Mouse (Mus musculus) limb, embryonic 14.5 days (tissue): ENCODE data around the gene Tuba1b. TPM values are rescaled to one million over a fixed set of nuclear protein-coding genes. Genes with fewer than 3 reads are reported as not detected.
A peak's percentile ranks its signal among the peaks of the same experiment; 100 is the strongest.

ENCODE experiments used
- ATAC-seq: fragments of 200-750 bp; cut with Nextera tagmentation; 2 replicates; pipeline ENCODE4 v1.8.0; 2017; ENCODE audit warnings: low read depth, moderate number of reproducible peaks, moderate TSS enrichment; ENCODE audit not compliant: low FRiP score
- DNase-seq: peaks from one replicate; pipeline ENCODE4 v3.0.0-alpha.2; 2015; ENCODE audit warnings: low spot score
- H3K27ac ChIP-seq: fragments of 300-500 bp; sonication (generic); replicated peaks from 2 replicates; pipeline ENCODE4 v1.5.1; 2014; ENCODE audit warnings: low read depth, mild to moderate bottlenecking, low read length, moderate library complexity, mixed read lengths
- H3K27me3 ChIP-seq: fragments of 300-500 bp; sonication (generic); 2 replicates; pipeline ENCODE4 v1.6.1; 2014; ENCODE audit warnings: low read length, mixed read lengths; ENCODE audit not compliant: control insufficient read depth, insufficient read depth
- H3K36me3 ChIP-seq: fragments of 300-500 bp; sonication (generic); 2 replicates; pipeline ENCODE4 v1.6.1; 2014; ENCODE audit warnings: mild to moderate bottlenecking, low read length, moderate library complexity, mixed read lengths; ENCODE audit not compliant: control insufficient read depth, insufficient read depth
- H3K4me1 ChIP-seq: fragments of 300-500 bp; sonication (generic); 2 replicates; pipeline ENCODE4 v1.6.1; 2014; ENCODE audit warnings: antibody characterized with exemption, low read length, mixed read lengths; ENCODE audit not compliant: control insufficient read depth, insufficient read depth
- H3K4me2 ChIP-seq: fragments of 300-500 bp; sonication (generic); replicated peaks from 2 replicates; pipeline ENCODE4 v1.6.1; 2014; ENCODE audit warnings: low read depth, mild to moderate bottlenecking, low read length, moderate library complexity; ENCODE audit not compliant: severe bottlenecking
- H3K4me3 ChIP-seq: fragments of 300-500 bp; sonication (generic); replicated peaks from 2 replicates; pipeline ENCODE4 v1.5.1; 2014; ENCODE audit warnings: low read length
- H3K9ac ChIP-seq: fragments of 300-500 bp; sonication (generic); 2 replicates; pipeline ENCODE4 v1.6.1; 2014; ENCODE audit warnings: mild to moderate bottlenecking, low read depth, low read length, moderate library complexity; ENCODE audit not compliant: severe bottlenecking
- H3K9me3 ChIP-seq: fragments of 300-500 bp; sonication (generic); 2 replicates; pipeline ENCODE4 v1.6.1; 2016; ENCODE audit warnings: low read length; ENCODE audit not compliant: control insufficient read depth
- POLR2A ChIP-seq: fragments of 200-500 bp; IDR thresholded peaks from 2 replicates; pipeline ENCODE4 v1.8.0; 2012; ENCODE audit warnings: inconsistent platforms, mild to moderate bottlenecking, moderate library complexity, borderline replicate concordance; ENCODE audit not compliant: insufficient read depth, insufficient read length; ENCODE audit errors: extremely low read depth
- WGBS: fragments of 180-500 bp; shearing (Covaris S2); extraction: QIAGEN DNeasy Blood & Tissue Kit; methylation state at CpG from one replicate; pipeline ENCODE4 v1.1.7; 2014; 5-methylcytosine and 5-hydroxymethylcytosine counted together
- polyA plus RNA-seq, 2 experiments: library from polyadenylated mRNA; depleted of rRNA in 1 of 2; stranded (reverse) in 1 of 2; unstranded in 1 of 2; fragments of >200 nt; fragmentation: Nextera tagmentation in 1 of 2; extraction: Ambion mirVana in 1 of 2; gene quantifications; 2 replicates each; pipeline versions ENCODE4 v1.2.1 to v1.2.3; 2012 to 2014

Tuba1b gene
- polyA plus RNA-seq, 2 experiments: 1,587 to 2,384 TPM

DNA sequence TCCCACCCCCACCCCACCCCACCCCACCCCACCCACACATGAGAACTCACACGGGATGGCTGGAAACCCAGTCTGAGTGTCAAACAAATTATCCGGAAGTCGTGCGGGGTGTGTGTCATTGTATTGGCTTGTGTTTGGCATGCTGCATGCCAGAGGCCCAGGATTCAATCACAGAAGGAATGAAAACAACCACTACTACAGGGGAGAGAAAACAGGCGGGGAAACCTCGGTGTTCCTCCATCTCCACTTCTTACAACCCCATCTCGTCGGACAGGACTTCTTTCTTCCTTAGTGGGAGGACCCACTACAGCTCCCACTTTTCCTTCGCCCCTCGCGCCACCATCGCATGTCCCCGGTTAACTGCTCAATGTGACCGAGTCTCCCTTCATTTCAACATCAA lies 17.3 kb downstream of the Tuba1b start:
- no peak for TF ChIP-seq POLR2A
- DNase-seq (no peak), ATAC-seq (no peak)
- WGBS: 2% methylated on average over 14 of the region's 14 CpGs
- peaks cover 12% of the 10 kb centered on the region for H3K36me3 ChIP-seq
- H3K4me1 ChIP-seq: peaks cover 14% of the 10 kb centered on the region; the same call in 1 of the 2 replicates
- peak overlapping the region; percentile 96; the same call in 1 of the 2 replicates for H3K27ac ChIP-seq
- no peaks in the 10 kb centered on the region for H3K9me3 ChIP-seq
- peak overlapping the region; percentile 94 for H3K4me3 ChIP-seq
- H3K4me2 ChIP-seq: peak overlapping the region; percentile 79
- H3K27me3 ChIP-seq: no peaks in the 10 kb centered on the region
- H3K9ac ChIP-seq: peak overlapping the region; percentile 91

DNA sequence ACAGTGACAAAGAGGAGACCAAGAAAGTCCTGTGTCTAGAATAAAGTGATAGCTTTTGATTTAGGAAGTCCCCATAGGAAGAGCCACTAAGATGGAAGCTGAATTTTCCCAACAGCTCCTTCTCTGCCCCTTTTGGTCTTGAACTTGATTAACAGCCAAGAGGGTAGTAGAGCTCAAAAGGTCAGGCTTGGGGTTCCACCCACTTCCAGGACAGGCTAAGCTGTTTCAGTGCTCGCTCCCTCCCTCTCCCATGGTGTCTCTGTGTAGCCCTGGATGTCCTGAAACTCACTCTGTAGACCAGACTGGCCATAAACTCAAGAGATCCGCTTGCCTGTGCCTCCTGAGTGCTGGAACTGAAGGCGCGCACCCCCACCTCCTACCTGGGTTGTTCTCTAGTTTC lies 18.3 kb downstream of the Tuba1b start:
- DNase-seq: no peak
- Histone ChIP-seq H3K27ac (no peak overlapping the region), H3K9ac (no peak overlapping the region), H3K4me1 (peaks cover 14% of the 10 kb centered on the region; the same call in 1 of the 2 replicates), H3K4me2 (no peak overlapping the region), H3K4me3 (no peak overlapping the region; the same call in 1 of the 2 replicates), H3K36me3 (peaks cover 23% of the 10 kb centered on the region), H3K27me3 (no peaks in the 10 kb centered on the region), H3K9me3 (no peaks in the 10 kb centered on the region)
- WGBS: 91% methylated on average over 4 of the region's 4 CpGs
- ATAC-seq: no peak
- no peak for TF ChIP-seq POLR2A

- no peak for TF ChIP-seq POLR2A
- ATAC-seq (no peak), DNase-seq (no peak)
- Histone ChIP-seq H3K9me3 (no peaks in the 10 kb centered on the region), H3K4me3 (no peak overlapping the region), H3K4me1 (peaks cover 14% of the 10 kb centered on the region; the same call in 1 of the 2 replicates), H3K36me3 (peaks cover 32% of the 10 kb centered on the region), H3K4me2 (no peak overlapping the region), H3K27me3 (no peaks in the 10 kb centered on the region), H3K27ac (no peak overlapping the region), H3K9ac (no peak overlapping the region)
- WGBS: 92% methylated on average over 6 of the region's 6 CpGs
These were observed 19.5 kb downstream of the Tuba1b start for GRCm38 (mm10) chr15:98914903-98915302.

DNA sequence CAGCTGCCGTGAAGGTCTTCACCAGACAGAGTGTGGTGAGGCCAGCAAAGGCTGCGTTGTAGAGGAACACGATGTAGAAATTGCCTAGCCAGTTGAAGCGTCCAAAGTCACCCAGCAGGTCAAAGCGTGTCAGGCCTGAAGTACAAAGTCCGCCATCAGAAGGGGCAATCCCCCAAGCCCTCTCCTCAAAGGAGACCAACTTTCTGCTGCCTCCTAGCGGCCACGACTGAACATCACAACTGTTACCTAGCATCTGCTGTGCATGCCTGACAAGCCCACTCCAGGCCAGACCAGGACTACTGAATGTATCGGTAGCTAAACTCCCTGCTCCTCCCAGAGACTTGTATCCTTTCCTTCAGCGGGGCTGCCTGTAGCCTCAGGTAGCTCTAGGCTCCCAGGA lies 29.7 kb downstream of the Tuba1b start:
- H3K4me1 ChIP-seq: no peaks in the 10 kb centered on the region
- DNase-seq: no peak
- H3K9ac ChIP-seq: no peak overlapping the region
- no peak overlapping the region for H3K27ac ChIP-seq
- H3K4me2 ChIP-seq: no peak overlapping the region
- ATAC-seq: no peak
- no peaks in the 10 kb centered on the region for H3K9me3 ChIP-seq
- no peak for TF ChIP-seq POLR2A
- H3K36me3 ChIP-seq: peaks cover 63% of the 10 kb centered on the region
- no peak overlapping the region for H3K4me3 ChIP-seq
- WGBS: 35% methylated on average over 10 of the region's 10 CpGs
- H3K27me3 ChIP-seq: no peaks in the 10 kb centered on the region

DNA sequence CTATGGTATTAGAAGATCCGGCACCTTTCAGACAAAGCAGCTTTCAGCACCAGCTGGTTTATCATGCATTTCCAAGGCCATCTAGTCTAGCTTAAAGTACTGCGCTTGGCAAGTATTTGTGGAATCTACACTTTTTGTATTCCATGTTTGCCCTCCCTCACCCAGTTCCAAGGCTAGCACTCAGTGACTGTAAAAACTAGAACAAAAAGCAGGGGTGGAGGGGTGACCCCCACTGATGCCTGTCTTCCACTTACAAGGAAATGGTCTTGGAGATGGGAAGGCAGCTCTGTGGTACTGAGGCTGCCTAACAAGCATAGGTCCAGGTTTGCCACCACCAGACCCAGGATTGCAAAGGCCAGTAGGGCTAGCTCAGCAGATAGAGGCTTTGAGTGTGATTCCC lies 31.8 kb downstream of the Tuba1b start:
- ATAC-seq: no peak
- H3K4me1 ChIP-seq: peaks cover 8% of the 10 kb centered on the region
- WGBS: 91% methylated on average over 2 of the region's 2 CpGs
- H3K9ac ChIP-seq: no peak overlapping the region
- peaks cover 42% of the 10 kb centered on the region for H3K36me3 ChIP-seq
- H3K4me2 ChIP-seq: no peak overlapping the region
- peaks cover 19% of the 10 kb centered on the region for H3K27me3 ChIP-seq
- no peaks in the 10 kb centered on the region for H3K9me3 ChIP-seq
- no peak overlapping the region for H3K4me3 ChIP-seq
- TF ChIP-seq POLR2A: no peak
- H3K27ac ChIP-seq: no peak overlapping the region
- no peak for DNase-seq

GRCm38 (mm10) chr15:98901530-98901929 lies 32.8 kb downstream of the Tuba1b start:
- Histone ChIP-seq H3K4me3 (no peak overlapping the region), H3K4me2 (no peak overlapping the region), H3K36me3 (peaks cover 33% of the 10 kb centered on the region), H3K9me3 (no peaks in the 10 kb centered on the region), H3K27ac (no peak overlapping the region), H3K4me1 (peaks cover 8% of the 10 kb centered on the region), H3K9ac (no peak overlapping the region), H3K27me3 (peaks cover 30% of the 10 kb centered on the region)
- no peak for TF ChIP-seq POLR2A
- ATAC-seq: no peak
- no peak for DNase-seq
- WGBS: 50% methylated on average over 1 of the region's 1 CpGs
